Mouse (Mus musculus): ENCODE measurements at regions not wholly inside any gene's neighbourhood (a gene's known extent, or its start where the extent isn't known, plus 50 kb on each side); places are given as distances from the start of the nearest gene placed in this dataset.

DNA sequence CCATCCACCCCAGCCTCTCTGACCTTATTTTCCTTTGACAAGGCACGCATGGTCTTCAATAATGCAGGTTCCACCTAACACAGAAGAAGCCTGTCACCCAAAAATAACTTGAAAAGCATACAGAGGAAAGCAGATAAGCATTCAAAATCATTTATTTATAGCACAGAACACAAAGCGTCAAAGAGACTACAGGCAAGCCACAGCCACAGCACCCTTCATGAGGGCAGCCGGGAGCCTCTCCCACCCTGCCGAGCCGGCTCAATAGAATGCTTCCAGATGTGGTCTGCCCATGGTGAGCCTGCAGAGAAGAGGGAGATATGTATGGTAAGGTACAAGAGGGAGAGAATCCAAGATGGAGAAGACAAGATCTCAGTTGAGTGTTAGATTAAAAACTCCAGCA, 76.7 kb upstream of the Kcnd3 start:
- H3K9ac ChIP-seq (ENCODE audit: low read depth, low read length): no peak overlapping the region
- WGBS: 77% methylated on average over 5 of the region's 5 CpGs
- H3K27ac ChIP-seq (ENCODE audit: low read depth, low read length): no peak overlapping the region
- peaks cover 16% of the 10 kb centered on the region; the same call in 1 of the 2 replicates for H3K4me1 ChIP-seq (ENCODE audit: control insufficient read depth, insufficient read depth, low read length)
- no peaks in the 10 kb centered on the region for H3K9me3 ChIP-seq (ENCODE audit: control insufficient read depth, low read length)
- no peaks in the 10 kb centered on the region for H3K36me3 ChIP-seq (ENCODE audit: control insufficient read depth, insufficient read depth, low read length)
- no peak for ATAC-seq (ENCODE audit: low FRiP score, low TSS enrichment)
- H3K27me3 ChIP-seq (ENCODE audit: control insufficient read depth, insufficient read depth, low read length): no peaks in the 10 kb centered on the region
- H3K4me3 ChIP-seq (ENCODE audit: low read length): no peak overlapping the region
- H3K4me2 ChIP-seq (replicated peaks; ENCODE audit: low read depth, low read length): no peak overlapping the region

DNA sequence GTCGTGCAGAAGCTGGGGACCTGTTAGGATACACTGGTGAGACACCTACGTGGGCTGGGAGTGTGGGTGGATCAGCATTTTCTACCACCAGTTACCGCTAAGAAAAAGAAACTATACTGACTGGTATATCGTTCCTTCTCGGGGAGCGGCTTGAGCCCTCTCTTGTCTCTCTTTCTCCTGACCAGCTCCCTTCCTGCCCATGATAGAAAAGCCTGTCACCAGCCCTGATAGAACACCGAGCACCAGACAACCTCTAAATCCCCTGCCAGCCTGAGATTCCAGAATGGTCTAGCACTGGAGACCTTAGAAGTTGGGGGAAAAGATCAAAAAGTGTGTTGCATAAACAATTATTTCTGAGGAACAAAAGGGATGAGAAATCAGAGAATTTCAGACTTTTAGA, 76.3 kb upstream of the Kcnd3 start:
- ATAC-seq (ENCODE audit: low FRiP score, low TSS enrichment): no peak
- no peaks in the 10 kb centered on the region for H3K9me3 ChIP-seq (ENCODE audit: control insufficient read depth, low read length)
- H3K4me2 ChIP-seq (replicated peaks; ENCODE audit: low read depth, low read length): no peak overlapping the region
- H3K9ac ChIP-seq (ENCODE audit: low read depth, low read length): no peak overlapping the region
- no peak overlapping the region for H3K4me3 ChIP-seq (ENCODE audit: low read length)
- WGBS: 77% methylated on average over 7 of the region's 7 CpGs
- H3K4me1 ChIP-seq (ENCODE audit: control insufficient read depth, insufficient read depth, low read length): peaks cover 16% of the 10 kb centered on the region; the same call in 1 of the 2 replicates
- no peaks in the 10 kb centered on the region for H3K27me3 ChIP-seq (ENCODE audit: control insufficient read depth, insufficient read depth, low read length)
- H3K36me3 ChIP-seq (ENCODE audit: control insufficient read depth, insufficient read depth, low read length): no peaks in the 10 kb centered on the region
- H3K27ac ChIP-seq (ENCODE audit: low read depth, low read length): no peak overlapping the region

DNA sequence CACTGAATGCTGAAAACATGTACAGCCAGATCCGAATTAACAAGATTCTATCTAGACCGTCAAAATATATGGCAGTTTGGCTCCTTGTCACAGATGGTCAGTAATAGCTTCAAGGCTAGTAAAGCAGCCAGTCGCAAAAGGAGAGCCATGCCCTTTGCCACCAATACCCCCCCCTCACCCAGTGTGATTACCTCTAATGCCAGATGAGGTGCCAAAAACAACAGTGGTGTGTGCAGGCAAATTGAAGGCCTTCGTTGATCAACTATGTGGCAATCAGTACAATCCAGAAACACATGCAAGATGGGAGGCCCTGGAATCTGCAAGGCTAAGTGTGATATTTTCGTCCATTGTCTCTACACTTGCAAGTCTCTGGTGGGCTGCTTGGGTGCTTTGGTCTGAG, 75.8 kb upstream of the Kcnd3 start:
- ATAC-seq (ENCODE audit: low FRiP score, low TSS enrichment): no peak
- Histone ChIP-seq H3K27ac (ENCODE audit: low read depth, low read length) (no peak overlapping the region), H3K4me3 (ENCODE audit: low read length) (no peak overlapping the region), H3K9ac (ENCODE audit: low read depth, low read length) (no peak overlapping the region), H3K36me3 (ENCODE audit: control insufficient read depth, insufficient read depth, low read length) (no peaks in the 10 kb centered on the region), H3K4me2 (replicated peaks; ENCODE audit: low read depth, low read length) (no peak overlapping the region), H3K9me3 (ENCODE audit: control insufficient read depth, low read length) (no peaks in the 10 kb centered on the region), H3K4me1 (ENCODE audit: control insufficient read depth, insufficient read depth, low read length) (peaks cover 16% of the 10 kb centered on the region; the same call in 1 of the 2 replicates), H3K27me3 (ENCODE audit: control insufficient read depth, insufficient read depth, low read length) (no peaks in the 10 kb centered on the region)
- WGBS: 24% methylated on average over 5 of the region's 5 CpGs

DNA sequence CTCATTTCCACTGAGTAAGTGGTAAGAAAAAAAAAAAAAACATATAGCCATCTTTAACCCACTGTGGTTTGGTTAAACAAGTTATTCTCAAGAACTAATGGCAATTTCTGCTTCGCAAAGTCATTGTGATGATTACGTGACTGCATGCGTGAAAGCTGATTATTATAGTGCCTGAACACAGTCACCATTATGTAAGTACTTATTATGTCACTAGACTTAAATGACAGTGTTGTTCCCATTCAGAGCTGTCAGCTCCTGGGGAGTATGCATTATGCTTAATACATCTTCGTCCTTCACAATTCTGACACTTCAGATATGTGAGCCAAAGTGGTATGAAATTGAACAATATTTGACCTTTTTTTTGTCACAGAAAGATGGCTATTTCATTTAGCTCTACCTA, 71.3 kb upstream of the Kcnd3 start:
- Histone ChIP-seq H3K4me3 (ENCODE audit: low read length) (no peak overlapping the region), H3K27me3 (ENCODE audit: control insufficient read depth, insufficient read depth, low read length) (no peaks in the 10 kb centered on the region), H3K4me2 (replicated peaks; ENCODE audit: low read depth, low read length) (no peak overlapping the region), H3K9ac (ENCODE audit: low read depth, low read length) (no peak overlapping the region), H3K36me3 (ENCODE audit: control insufficient read depth, insufficient read depth, low read length) (no peaks in the 10 kb centered on the region), H3K27ac (ENCODE audit: low read depth, low read length) (no peak overlapping the region), H3K4me1 (ENCODE audit: control insufficient read depth, insufficient read depth, low read length) (no peaks in the 10 kb centered on the region), H3K9me3 (ENCODE audit: control insufficient read depth, low read length) (no peaks in the 10 kb centered on the region)
- 93% methylated on average over 4 of the region's 4 CpGs for WGBS
- ATAC-seq (ENCODE audit: low FRiP score, low TSS enrichment): no peak

DNA sequence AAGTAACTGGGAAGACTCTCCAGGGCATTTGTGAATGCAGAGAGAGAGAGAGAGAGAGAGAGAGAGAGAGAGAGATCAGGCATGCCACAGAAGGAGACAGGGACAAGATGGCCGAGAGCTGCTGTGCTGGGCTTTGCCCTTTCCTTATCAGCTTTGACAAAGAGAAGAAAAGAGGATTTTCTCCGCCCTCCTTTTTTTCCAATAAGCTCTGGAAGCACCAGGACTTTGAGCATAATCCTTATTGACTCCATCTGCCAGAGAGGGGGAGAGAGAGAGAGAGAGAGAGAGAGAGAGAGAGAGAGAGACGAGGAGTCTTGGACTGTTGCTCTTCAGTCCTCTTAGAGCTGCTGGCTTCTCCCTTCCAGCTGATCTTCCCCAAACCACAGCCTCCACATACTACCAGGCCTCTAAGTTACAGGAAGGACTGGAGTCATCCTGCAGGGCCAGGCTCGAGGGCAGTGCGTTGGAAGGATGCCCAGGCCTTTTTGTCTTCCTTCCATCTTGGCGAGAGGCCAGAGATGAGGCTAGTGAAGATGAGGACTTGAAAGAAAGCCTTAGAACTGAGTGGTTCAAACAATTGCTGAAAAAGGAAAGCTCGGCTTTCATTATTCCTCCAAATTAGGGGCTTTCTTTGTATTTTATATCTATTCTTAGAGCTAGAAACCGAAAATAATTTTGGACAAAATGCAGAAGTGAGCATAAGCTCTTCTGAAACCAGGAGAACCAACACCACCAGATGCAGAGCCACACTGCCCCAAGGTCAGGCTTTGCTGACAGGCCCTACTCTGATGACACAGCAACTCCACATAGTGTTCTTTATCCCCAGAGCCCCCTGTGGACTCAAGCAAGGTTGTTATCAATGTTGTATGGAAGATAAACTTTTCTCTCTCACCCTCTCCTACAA, 59.3 kb upstream of the Kcnd3 start:
- Histone ChIP-seq H3K4me1 (ENCODE audit: control insufficient read depth, insufficient read depth, low read length) (no peaks in the 10 kb centered on the region), H3K4me3 (ENCODE audit: low read length) (no peak overlapping the region), H3K9me3 (ENCODE audit: control insufficient read depth, low read length) (no peaks in the 10 kb centered on the region), H3K27me3 (ENCODE audit: control insufficient read depth, insufficient read depth, low read length) (no peaks in the 10 kb centered on the region), H3K9ac (ENCODE audit: low read depth, low read length) (no peak overlapping the region), H3K36me3 (ENCODE audit: control insufficient read depth, insufficient read depth, low read length) (no peaks in the 10 kb centered on the region), H3K27ac (ENCODE audit: low read depth, low read length) (no peak overlapping the region; the same call in 1 of the 2 replicates), H3K4me2 (replicated peaks; ENCODE audit: low read depth, low read length) (no peak overlapping the region)
- no peak; the same call in 1 of the 2 replicates for ATAC-seq (ENCODE audit: low FRiP score, low TSS enrichment)
- 63% methylated on average over 8 of the region's 8 CpGs for WGBS
